Mouse (Mus musculus) cerebellum, adult 8-10 months (tissue): Measurements from ENCODE around the gene Gm20388.

Experiments
- DNase-seq: peaks from one replicate; pipeline ENCODE4 v3.0.0; 2022

Gm20388 gene

GRCm38 (mm10) chr8:123729055-123729785, 3818.6 kb downstream of the Gm20388 start:
- peak; percentile 18 for DNase-seq

- peak; percentile 20 for DNase-seq
Measured at GRCm38 (mm10) chr8:123729786-123730411, 3819.3 kb downstream of the Gm20388 start.

GRCm38 (mm10) chr8:123732332-123732731, 3821.7 kb downstream of the Gm20388 start:
- DNase-seq: no peak

GRCm38 (mm10) chr8:123734486-123734885, 3823.8 kb downstream of the Gm20388 start:
- DNase-seq: no peak

- no peak for DNase-seq
Measured at GRCm38 (mm10) chr8:123736974-123737373, 3826.3 kb downstream of the Gm20388 start.

GRCm38 (mm10) chr8:123740263-123740662, 3829.6 kb downstream of the Gm20388 start:
- DNase-seq: no peak

GRCm38 (mm10) chr8:123741232-123741631, 3830.6 kb downstream of the Gm20388 start:
- no peak for DNase-seq

- no peak for DNase-seq
Measured at GRCm38 (mm10) chr8:123746488-123746887, 3835.8 kb downstream of the Gm20388 start.

GRCm38 (mm10) chr8:123747772-123748171, 3837.1 kb downstream of the Gm20388 start:
- no peak for DNase-seq

- DNase-seq: no peak
Measured at GRCm38 (mm10) chr8:123750171-123750693, 3839.6 kb downstream of the Gm20388 start.

- no peak for DNase-seq
Measured at GRCm38 (mm10) chr8:123752773-123753468, 3842.3 kb downstream of the Gm20388 start.

- no peak for DNase-seq
Measured at GRCm38 (mm10) chr8:123753604-123754375, 3843.1 kb downstream of the Gm20388 start.

- no peak for DNase-seq
Measured at GRCm38 (mm10) chr8:123754538-123755431, 3844.1 kb downstream of the Gm20388 start.

- no peak for DNase-seq
Measured at GRCm38 (mm10) chr8:123756901-123757300, 3846.3 kb downstream of the Gm20388 start.

GRCm38 (mm10) chr8:123758935-123759334, 3848.3 kb downstream of the Gm20388 start:
- DNase-seq: no peak

GRCm38 (mm10) chr8:123759933-123760332, 3849.3 kb downstream of the Gm20388 start:
- DNase-seq: no peak

GRCm38 (mm10) chr8:123760579-123760978, 3849.9 kb downstream of the Gm20388 start:
- no peak for DNase-seq

GRCm38 (mm10) chr8:123761266-123761882, 3850.7 kb downstream of the Gm20388 start:
- DNase-seq: peak; percentile 47

GRCm38 (mm10) chr8:123761883-123762270, 3851.2 kb downstream of the Gm20388 start:
- DNase-seq: no peak

- DNase-seq: no peak
Measured at GRCm38 (mm10) chr8:123763355-123763754, 3852.7 kb downstream of the Gm20388 start.

- peak; percentile 39 for DNase-seq
Measured at GRCm38 (mm10) chr8:123764671-123765070, 3854.0 kb downstream of the Gm20388 start.
